Mouse (Mus musculus) kidney, adult 2 months (tissue): ENCODE data around the gene Ldhb.

ENCODE experiments used
- CTCF ChIP-seq: fragments of 200-500 bp; conservative IDR thresholded peaks from 2 replicates; pipeline ENCODE4 v1.5.1; 2011; ENCODE audit warnings: low read depth, mild to moderate bottlenecking, control low read depth, low read length, moderate library complexity, mixed read lengths; ENCODE audit not compliant: insufficient read depth, insufficient read length
- POLR2A ChIP-seq: fragments of 200-500 bp; IDR thresholded peaks from one replicate; pipeline ENCODE4 v1.6.1; 2011; ENCODE audit warnings: low read depth, low read length, control low read depth

DNA sequence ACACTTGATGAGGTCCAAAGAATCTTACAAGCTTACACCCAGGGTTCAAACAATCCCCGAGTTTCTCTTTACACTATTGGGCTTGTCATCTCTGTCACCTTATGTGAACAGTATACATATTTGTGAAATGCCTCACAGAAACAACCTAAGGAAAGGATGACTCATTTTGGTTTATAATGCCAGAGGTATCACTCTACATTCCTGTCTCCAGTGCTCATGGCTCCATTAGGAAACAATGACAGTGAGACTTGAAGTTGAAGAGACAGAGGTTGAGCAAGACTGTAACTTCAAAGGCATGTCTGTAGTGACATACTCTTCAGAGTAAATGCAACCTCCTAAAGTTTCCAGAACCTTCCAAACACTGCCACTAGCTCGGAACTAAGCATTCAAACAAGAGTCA, 40.6 kb upstream of the Ldhb start:
- no peak for TF ChIP-seq CTCF
- no peak for TF ChIP-seq POLR2A
